Mouse (Mus musculus) brain, adult 2 months (tissue): ENCODE measurements around the gene Nell1.

Experiments
- DNase-seq: peaks from one replicate; pipeline ENCODE4 v3.0.0; 2011; ENCODE audit warnings: low read depth, low spot score

The Nell1 gene

DNA sequence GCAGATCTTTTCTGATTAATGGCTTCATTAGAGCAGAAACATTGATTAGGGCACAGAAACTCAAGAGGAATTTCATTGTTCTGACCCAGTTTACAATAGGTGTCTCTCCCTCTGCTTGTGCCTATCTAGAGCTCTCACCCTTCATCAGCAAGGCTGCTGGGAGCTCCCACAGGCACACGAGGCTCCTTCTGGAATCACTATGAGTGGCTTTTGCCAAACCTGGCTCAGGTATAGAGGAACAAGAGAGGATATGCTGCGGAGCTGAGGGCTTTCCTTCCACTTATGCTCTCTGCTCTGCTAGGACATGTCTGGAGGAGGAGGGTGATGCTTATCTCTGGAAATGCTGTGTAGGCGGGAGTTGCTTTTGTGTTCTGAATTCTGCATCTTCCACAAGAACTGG lies 285.4 kb downstream of the Nell1 start:
- DNase-seq = peak; percentile 29

DNA sequence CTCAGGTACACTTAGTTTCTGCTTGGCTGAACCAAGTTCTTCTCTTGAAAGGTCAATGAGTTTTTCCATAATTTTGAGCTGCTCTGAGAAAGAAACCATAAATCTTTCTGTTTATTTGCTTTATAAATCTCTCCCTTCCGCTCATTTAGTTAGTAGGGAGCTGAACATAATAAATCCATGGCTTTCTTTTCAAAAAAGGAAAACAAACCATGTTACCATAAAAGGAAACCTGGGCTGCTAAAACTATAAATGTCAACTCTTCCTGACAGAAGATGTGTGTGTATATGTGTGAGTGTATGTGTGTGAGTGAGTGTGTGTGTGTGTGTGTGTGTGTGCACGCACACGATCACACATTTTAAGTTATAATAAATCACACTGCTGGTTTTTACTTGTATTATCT lies 320.8 kb downstream of the Nell1 start:
- no peak for DNase-seq

- DNase-seq = no peak
These were observed 363.6 kb downstream of the Nell1 start for GRCm38 (mm10) chr7:50338226-50338625.

GRCm38 (mm10) chr7:50338757-50339156 lies 364.1 kb downstream of the Nell1 start:
- no peak for DNase-seq

- DNase-seq = no peak
These were observed 376.9 kb downstream of the Nell1 start for GRCm38 (mm10) chr7:50351564-50351963.

DNA sequence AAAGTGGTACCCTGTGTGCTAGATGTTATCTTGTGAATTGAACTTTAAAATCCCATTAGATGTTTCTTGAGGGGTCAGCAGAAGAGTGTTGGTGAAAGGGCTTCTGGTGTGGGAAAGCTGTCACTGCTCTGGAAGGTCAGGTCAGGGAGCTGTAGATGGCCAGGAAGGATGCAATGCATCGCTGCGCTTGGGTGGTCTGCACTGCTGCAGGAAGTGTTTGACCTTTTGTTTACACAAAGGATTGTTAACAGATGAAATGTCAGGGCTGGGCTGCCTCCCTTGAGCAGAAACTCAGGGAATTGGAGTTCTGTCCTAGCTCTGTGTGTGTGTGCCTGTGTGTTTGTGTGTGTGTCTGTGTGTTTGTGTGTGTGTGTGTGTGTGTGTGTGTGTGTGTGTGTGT lies 382.5 kb downstream of the Nell1 start:
- DNase-seq = no peak

- DNase-seq = no peak
These were observed 387.4 kb downstream of the Nell1 start for GRCm38 (mm10) chr7:50362039-50362438.

- peak; percentile 89 for DNase-seq
These were observed 400.2 kb downstream of the Nell1 start for GRCm38 (mm10) chr7:50374876-50375275.

- DNase-seq = no peak
These were observed 435.8 kb downstream of the Nell1 start for GRCm38 (mm10) chr7:50410421-50410820.

DNA sequence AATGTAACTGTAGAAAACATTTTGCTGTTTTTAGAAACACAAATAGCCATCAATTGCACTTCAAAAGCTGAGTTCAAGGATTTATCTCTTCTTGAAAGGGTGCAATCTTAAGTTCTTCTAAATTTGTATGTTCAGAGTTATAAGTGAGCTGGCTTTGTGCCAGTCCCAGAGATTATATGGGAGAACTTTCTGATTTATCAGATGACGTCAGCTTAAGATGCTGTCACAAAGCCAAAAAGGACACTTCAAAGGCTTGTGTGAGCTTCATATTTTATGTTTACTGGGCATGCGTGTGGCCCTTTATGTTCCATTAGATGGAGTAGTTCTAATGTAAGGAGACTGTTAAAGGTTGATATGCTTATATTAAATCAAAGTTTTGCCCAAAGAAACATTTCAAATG lies 445.3 kb downstream of the Nell1 start:
- DNase-seq = no peak

GRCm38 (mm10) chr7:50422422-50423195 lies 447.9 kb downstream of the Nell1 start:
- DNase-seq = peak; percentile 34

DNA sequence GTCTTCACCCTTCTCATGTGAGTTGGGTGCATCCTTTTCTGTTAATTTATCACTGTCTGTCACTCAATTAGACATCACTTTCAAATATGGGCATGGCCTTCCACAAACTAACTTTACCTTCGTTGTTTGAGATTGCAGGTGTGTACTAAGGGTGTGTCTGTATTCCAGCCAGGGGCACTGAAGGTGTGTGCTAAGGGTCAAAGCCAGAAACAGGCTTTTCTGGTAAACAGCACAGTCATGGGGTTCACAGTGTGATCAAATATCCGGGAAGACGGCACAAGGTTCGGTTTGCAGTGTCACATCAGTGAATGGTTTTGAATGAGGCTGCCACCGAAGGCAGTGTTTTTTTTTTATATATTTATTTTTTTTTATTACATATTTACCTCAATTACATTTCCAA lies 455.1 kb downstream of the Nell1 start:
- DNase-seq = no peak

DNA sequence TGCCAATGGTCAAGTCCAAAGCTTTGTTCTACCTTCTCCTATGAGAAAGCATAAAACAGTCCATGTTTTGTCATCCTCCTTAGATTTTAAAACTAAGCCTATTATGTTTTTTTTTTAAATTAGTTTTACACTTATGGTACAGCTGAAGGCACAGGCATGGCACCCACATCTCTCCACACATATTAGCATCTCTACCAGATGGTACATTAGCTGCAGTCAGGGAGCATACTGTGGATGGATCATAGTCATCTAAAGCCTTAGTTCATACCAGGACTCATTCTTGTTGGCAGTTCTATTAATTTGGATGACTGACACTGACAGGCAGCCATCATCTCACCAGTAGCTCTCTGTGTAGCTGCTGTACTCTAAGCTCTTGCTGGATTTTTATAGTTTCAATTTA lies 466.6 kb downstream of the Nell1 start:
- peak; percentile 64 for DNase-seq

DNA sequence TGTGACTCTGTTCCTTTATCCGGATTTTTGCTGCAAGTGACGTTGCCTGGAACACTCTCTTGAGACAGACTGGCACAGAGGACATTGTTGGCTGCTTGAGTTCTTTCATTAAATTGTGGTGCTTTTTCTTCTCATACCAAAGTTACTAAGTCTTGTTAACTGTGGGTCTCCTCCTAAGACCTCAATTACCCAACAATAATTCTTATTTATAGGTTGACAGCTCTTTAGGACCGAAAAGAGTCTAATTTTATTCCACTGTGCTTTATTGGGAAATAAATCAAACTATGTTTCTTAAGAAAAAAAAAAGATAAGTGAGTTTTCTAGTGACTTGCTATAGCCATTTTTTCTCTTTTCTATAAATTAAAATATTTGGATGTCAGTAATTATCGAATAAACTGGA lies 472.7 kb downstream of the Nell1 start:
- DNase-seq = no peak

GRCm38 (mm10) chr7:50467742-50468141 lies 493.1 kb downstream of the Nell1 start:
- peak; percentile 72 for DNase-seq

GRCm38 (mm10) chr7:50470555-50470954 lies 495.9 kb downstream of the Nell1 start:
- peak; percentile 70 for DNase-seq

DNA sequence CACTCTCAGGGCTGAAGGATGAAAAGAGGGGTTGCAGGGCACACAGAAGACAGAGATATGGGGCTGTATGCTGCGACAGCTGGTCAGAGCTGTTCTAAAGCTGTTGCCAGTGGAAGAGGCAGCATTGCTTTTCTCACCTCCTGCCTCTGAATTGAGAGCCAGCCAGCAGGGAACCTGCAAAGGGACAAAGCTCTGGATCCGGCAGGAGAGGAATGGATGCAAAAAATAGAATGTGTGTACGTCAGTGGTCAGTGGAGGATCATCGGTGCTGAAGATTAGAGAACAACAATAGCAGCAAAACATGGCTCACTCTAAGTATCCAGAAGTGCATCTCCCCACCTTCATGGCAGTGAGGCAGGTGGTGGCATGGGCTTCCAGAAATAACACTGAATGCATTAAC lies 507.3 kb downstream of the Nell1 start:
- peak; percentile 81 for DNase-seq

- peak; percentile 59 for DNase-seq
These were observed 510.6 kb downstream of the Nell1 start for GRCm38 (mm10) chr7:50485304-50485703.

GRCm38 (mm10) chr7:50486884-50487420 lies 512.3 kb downstream of the Nell1 start:
- DNase-seq = no peak

DNA sequence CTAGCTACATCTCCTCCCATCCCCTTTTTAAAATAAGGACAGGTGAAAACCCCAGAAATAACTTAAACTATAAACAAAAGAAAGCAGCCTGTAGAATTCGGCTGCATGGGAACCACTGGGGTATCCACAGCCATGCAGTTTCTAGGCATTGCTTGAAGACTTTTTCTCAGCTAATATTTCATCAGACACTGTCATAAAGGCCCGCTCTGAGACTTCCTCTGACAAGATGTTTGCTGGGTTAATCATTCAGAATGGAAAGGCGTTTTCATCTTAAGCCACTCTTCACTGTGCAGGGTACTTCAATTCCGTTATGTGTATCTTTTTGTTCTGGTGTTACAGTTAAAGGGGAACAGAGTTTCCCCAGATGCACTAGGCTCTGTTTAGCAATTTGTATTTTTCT lies 526.9 kb downstream of the Nell1 start:
- DNase-seq = no peak

DNA sequence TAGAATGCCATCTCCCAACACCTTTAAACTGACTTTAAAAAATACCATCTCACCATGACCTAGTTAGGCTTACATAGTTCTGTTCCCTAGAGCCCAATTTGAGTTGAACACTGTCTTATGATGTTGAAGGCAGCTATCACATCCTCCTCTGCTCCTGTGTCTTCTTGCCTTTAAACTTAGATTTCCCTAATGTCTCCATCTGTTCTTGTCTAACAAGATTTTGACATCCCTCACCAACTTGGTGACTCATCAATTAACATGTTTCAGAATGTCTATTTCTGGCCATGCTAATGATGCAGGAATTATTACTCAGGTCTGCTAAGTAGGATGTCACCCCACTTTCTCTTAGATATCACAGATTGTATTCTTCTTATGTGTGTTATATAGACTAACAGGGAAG lies 532.4 kb downstream of the Nell1 start:
- peak; percentile 86 for DNase-seq

DNA sequence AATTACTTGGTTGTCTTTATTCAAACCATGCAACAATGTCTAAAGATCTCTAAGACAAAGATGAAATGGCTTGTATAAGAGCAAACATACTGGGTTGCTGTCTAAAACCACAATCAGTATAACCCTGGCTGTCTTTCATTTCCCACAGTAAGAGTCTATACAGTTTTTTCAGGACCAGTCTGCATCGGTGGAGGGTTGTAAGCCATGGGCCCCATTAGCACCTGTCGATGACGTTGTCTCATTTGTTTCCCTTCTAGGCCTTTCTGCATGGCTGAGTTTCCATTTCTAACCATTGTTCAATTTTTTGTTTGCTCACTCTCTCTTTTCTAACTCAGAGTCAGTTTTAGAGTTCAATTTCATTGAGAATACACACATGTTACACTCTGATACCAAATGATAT lies 540.2 kb downstream of the Nell1 start:
- no peak for DNase-seq

DNA sequence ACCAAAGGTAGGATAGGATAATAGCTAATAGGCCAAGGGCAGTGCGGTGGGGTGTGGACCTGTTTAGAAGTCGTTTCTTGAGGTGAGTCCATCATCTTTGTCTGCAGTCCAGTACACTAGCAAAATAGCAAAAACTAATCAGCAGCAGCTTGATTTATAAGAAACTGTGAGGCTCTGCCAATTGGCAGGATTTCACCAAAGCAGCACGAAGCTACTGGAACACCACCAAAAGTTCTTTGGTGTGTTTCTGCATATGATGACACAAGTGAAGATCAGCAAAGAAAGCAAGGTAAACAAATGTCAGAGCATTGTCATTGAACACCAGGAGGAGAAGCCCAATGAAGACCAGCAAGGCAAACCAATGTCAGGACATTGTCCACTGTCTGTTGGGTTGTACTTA lies 542.0 kb downstream of the Nell1 start:
- DNase-seq = peak; percentile 21

- no peak for DNase-seq
These were observed 568.7 kb downstream of the Nell1 start for GRCm38 (mm10) chr7:50543373-50543772.
